Mouse (Mus musculus): Measurements from ENCODE around the gene Ost4. TPM values are rescaled to one million over a fixed set of nuclear protein-coding genes. Genes with fewer than 3 reads are reported as not detected.
"Not testable (repeated sequence)": the region's sequence is repeated elsewhere in the genome, so short reads cannot be mapped to it uniquely, and the experiment has no call there.

The Ost4 gene
- polyA plus RNA-seq, 1 experiment = 211 TPM

- under 1% methylated on average over 19 of the region's 19 CpGs for WGBS
- TF ChIP-seq CTCF (IDR thresholded peaks at IDR 0.05; ENCODE audit: extremely low read depth, insufficient read length, insufficient replicate concordance, low read depth, low read length) (no peak), POLR2A (IDR thresholded peaks at IDR 0.05; ENCODE audit: low read depth, low read length) (peak; percentile 47; the same call in 1 of the 2 replicates)
- H3K4me1 ChIP-seq (ENCODE audit: control insufficient read depth, insufficient read depth, insufficient read length, low read length) = no peaks in the 10 kb centered on the region; the same call in 1 of the 2 replicates
- peak overlapping the region; percentile 77 for H3K27ac ChIP-seq (ENCODE audit: insufficient read depth, low read depth, low read length)
- H3K4me3 ChIP-seq (ENCODE audit: low read depth, low read length) = peak overlapping the region; percentile 71
- 0 out of 2 replicates have a peak, but pooled peaks cover under 1% of the 10 kb centered on the region for H3K36me3 ChIP-seq (ENCODE audit: control insufficient read depth, insufficient read depth, low read length)
- H3K27me3 ChIP-seq (ENCODE audit: control insufficient read depth, insufficient read depth, low read length) = no peaks in the 10 kb centered on the region
These were observed 20.2 kb downstream of the Ost4 start for GRCm38 (mm10) chr5:30887331-30887761.

GRCm38 (mm10) chr5:30886731-30887130 lies 20.9 kb downstream of the Ost4 start:
- 6% methylated on average over 5 of the region's 5 CpGs for WGBS
- Histone ChIP-seq H3K4me1 (ENCODE audit: control insufficient read depth, insufficient read depth, insufficient read length, low read length) (no peaks in the 10 kb centered on the region; the same call in 1 of the 2 replicates), H3K36me3 (ENCODE audit: control insufficient read depth, insufficient read depth, low read length) (no peaks in the 10 kb centered on the region), H3K4me3 (ENCODE audit: low read depth, low read length) (no peak overlapping the region), H3K27me3 (ENCODE audit: control insufficient read depth, insufficient read depth, low read length) (no peaks in the 10 kb centered on the region), H3K27ac (ENCODE audit: insufficient read depth, low read depth, low read length) (no peak overlapping the region)
- TF ChIP-seq POLR2A (IDR thresholded peaks at IDR 0.05; ENCODE audit: low read depth, low read length) (no peak), CTCF (IDR thresholded peaks at IDR 0.05; ENCODE audit: extremely low read depth, insufficient read length, insufficient replicate concordance, low read depth, low read length) (no peak)

- Histone ChIP-seq H3K27me3 (ENCODE audit: control insufficient read depth, insufficient read depth, low read length) (no peaks in the 10 kb centered on the region), H3K27ac (ENCODE audit: insufficient read depth, low read depth, low read length) (no peak overlapping the region), H3K4me3 (ENCODE audit: low read depth, low read length) (no peak overlapping the region), H3K4me1 (ENCODE audit: control insufficient read depth, insufficient read depth, insufficient read length, low read length) (no peaks in the 10 kb centered on the region; the same call in 1 of the 2 replicates), H3K36me3 (ENCODE audit: control insufficient read depth, insufficient read depth, low read length) (no peaks in the 10 kb centered on the region)
- TF ChIP-seq POLR2A (IDR thresholded peaks at IDR 0.05; ENCODE audit: low read depth, low read length) (no peak), CTCF (IDR thresholded peaks at IDR 0.05; ENCODE audit: extremely low read depth, insufficient read length, insufficient replicate concordance, low read depth, low read length) (no peak)
- 16% methylated on average over 4 of the region's 4 CpGs for WGBS
These were observed 21.4 kb downstream of the Ost4 start for GRCm38 (mm10) chr5:30886209-30886608.

- 80% methylated on average over 4 of the region's 4 CpGs for WGBS
- H3K27ac ChIP-seq (ENCODE audit: insufficient read depth, low read depth, low read length); H3K4me3 ChIP-seq (ENCODE audit: low read depth, low read length); H3K27me3 ChIP-seq (ENCODE audit: control insufficient read depth, insufficient read depth, low read length); H3K4me1 ChIP-seq (ENCODE audit: control insufficient read depth, insufficient read depth, insufficient read length, low read length): not testable (repeated sequence)
- peaks cover 12% of the 10 kb centered on the region for H3K36me3 ChIP-seq (ENCODE audit: control insufficient read depth, insufficient read depth, low read length)
These were observed 25.7 kb downstream of the Ost4 start for GRCm38 (mm10) chr5:30881839-30882238.

GRCm38 (mm10) chr5:30879347-30879943 lies 28.1 kb downstream of the Ost4 start:
- no peaks in the 10 kb centered on the region for H3K4me1 ChIP-seq (ENCODE audit: control insufficient read depth, insufficient read depth, insufficient read length, low read length)
- TF ChIP-seq POLR2A (IDR thresholded peaks at IDR 0.05; ENCODE audit: low read depth, low read length) (no peak), CTCF (IDR thresholded peaks at IDR 0.05; ENCODE audit: extremely low read depth, insufficient read length, insufficient replicate concordance, low read depth, low read length) (no peak)
- H3K27me3 ChIP-seq (ENCODE audit: control insufficient read depth, insufficient read depth, low read length) = no peaks in the 10 kb centered on the region
- H3K4me3 ChIP-seq (ENCODE audit: low read depth, low read length) = no peak overlapping the region
- peaks cover 33% of the 10 kb centered on the region for H3K36me3 ChIP-seq (ENCODE audit: control insufficient read depth, insufficient read depth, low read length)
- WGBS = 75% methylated on average over 5 of the region's 5 CpGs
- H3K27ac ChIP-seq (ENCODE audit: insufficient read depth, low read depth, low read length) = no peak overlapping the region

GRCm38 (mm10) chr5:30878616-30879015 lies 29.0 kb downstream of the Ost4 start:
- Histone ChIP-seq H3K4me3 (ENCODE audit: low read depth, low read length) (no peak overlapping the region), H3K4me1 (ENCODE audit: control insufficient read depth, insufficient read depth, insufficient read length, low read length) (no peaks in the 10 kb centered on the region), H3K27me3 (ENCODE audit: control insufficient read depth, insufficient read depth, low read length) (no peaks in the 10 kb centered on the region), H3K27ac (ENCODE audit: insufficient read depth, low read depth, low read length) (no peak overlapping the region), H3K36me3 (ENCODE audit: control insufficient read depth, insufficient read depth, low read length) (peaks cover 40% of the 10 kb centered on the region)
- 47% methylated on average over 6 of the region's 6 CpGs for WGBS
- no peak for TF ChIP-seq POLR2A (IDR thresholded peaks at IDR 0.05; ENCODE audit: low read depth, low read length)

GRCm38 (mm10) chr5:30874365-30874764 lies 33.2 kb downstream of the Ost4 start:
- Histone ChIP-seq H3K4me1 (ENCODE audit: control insufficient read depth, insufficient read depth, insufficient read length, low read length) (peaks cover 4% of the 10 kb centered on the region; the same call in 1 of the 2 replicates), H3K4me3 (ENCODE audit: low read depth, low read length) (no peak overlapping the region), H3K27me3 (ENCODE audit: control insufficient read depth, insufficient read depth, low read length) (no peaks in the 10 kb centered on the region), H3K27ac (ENCODE audit: insufficient read depth, low read depth, low read length) (no peak overlapping the region), H3K36me3 (ENCODE audit: control insufficient read depth, insufficient read depth, low read length) (peaks cover 64% of the 10 kb centered on the region)
- WGBS = 85% methylated on average over 7 of the region's 7 CpGs
- TF ChIP-seq CTCF (IDR thresholded peaks at IDR 0.05; ENCODE audit: extremely low read depth, insufficient read length, insufficient replicate concordance, low read depth, low read length) (no peak), POLR2A (IDR thresholded peaks at IDR 0.05; ENCODE audit: low read depth, low read length) (no peak)
